Comparison of ENCODE assay signal across 19 mouse cellular contexts in the genomic region with DNA sequence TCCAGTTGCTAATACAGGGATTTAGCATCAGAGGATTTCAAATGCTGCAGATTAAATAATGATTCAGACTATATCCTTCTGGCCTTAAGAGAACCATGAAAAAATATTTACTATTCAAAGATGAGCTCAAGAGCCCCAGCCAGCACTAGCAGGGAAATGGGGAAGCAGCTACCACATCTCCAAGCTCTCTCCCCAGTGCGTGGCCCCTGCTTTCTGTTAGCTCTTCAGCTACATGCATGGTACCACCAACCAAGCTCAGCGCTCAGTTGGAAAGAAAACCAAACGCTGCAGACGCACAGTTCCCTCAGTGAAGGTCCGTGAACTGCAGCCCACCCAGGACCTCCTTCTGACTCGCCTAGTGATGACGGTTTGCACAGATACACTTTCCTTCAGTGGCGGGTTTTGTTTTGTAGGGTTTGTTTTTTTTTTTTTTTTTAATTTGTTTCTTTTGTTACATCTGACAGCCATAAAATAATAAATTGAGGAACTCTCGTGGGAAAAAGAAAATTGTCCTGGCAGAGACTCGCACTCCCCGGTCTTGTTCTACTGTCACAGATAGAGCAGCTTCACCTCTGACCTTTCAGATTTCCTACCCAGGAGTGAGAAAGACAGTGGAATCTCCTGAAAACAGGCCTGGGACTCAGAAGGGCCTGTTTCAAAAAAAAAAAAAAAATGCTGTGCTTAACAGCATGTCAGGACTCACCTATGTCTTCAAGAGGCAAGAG. TPM values are rescaled to one million over a fixed set of nuclear protein-coding genes. Genes with fewer than 3 reads are reported as not detected.
DNase-seq lines count a peak whose midpoint lies in the region; ATAC-seq and TF ChIP-seq lines count a peak whose summit lies in the region.
"Had no signal": no experiment of that assay in that cellular context is flagged by ENCODE, and none has a peak within 500 bp of the region (broad histone marks: within the 10 kb centered on the region; RNA-seq: fewer than 3 reads in every experiment).

No protein-coding gene starts in this region.

- TF ChIP-seq CTCF in liver, postnatal 0 days (IDR thresholded peaks at IDR 0.05; ENCODE audit: low read depth) = no peak
- TF ChIP-seq CTCF in lung, postnatal 0 days (IDR thresholded peaks at IDR 0.05) = no peak

- H3K9ac ChIP-seq in kidney, embryonic 14.5 days (ENCODE audit: low read depth, low read length) = no peak overlapping the region
- H3K9ac ChIP-seq in liver, postnatal 0 days (replicated peaks) = no peak overlapping the region; the same call in 1 of the 2 replicates
- no peak overlapping the region for H3K9ac ChIP-seq in liver, embryonic 11.5 days (ENCODE audit: low read depth, low read length)
- no peak overlapping the region for H3K9ac ChIP-seq in lung, postnatal 0 days (replicated peaks; ENCODE audit: low read depth)
- no peak overlapping the region for H3K9ac ChIP-seq in intestine, embryonic 15.5 days
- H3K9ac ChIP-seq: forebrain, embryonic 13.5 days; hindbrain, embryonic 15.5 days; midbrain, embryonic 15.5 days; stomach, embryonic 15.5 days had no signal

- no peaks in the 10 kb centered on the region for H3K9me3 ChIP-seq in kidney, embryonic 14.5 days (ENCODE audit: control insufficient read depth, low read length)
- H3K9me3 ChIP-seq in liver, postnatal 0 days (ENCODE audit: low read length) = no peaks in the 10 kb centered on the region
- H3K9me3 ChIP-seq in liver, embryonic 11.5 days (ENCODE audit: control insufficient read depth, low read length) = no peaks in the 10 kb centered on the region
- no peaks in the 10 kb centered on the region for H3K9me3 ChIP-seq in lung, postnatal 0 days (ENCODE audit: low read length)
- H3K9me3 ChIP-seq in intestine, embryonic 15.5 days = no peaks in the 10 kb centered on the region
- H3K9me3 ChIP-seq: forebrain, embryonic 13.5 days; hindbrain, embryonic 15.5 days; midbrain, embryonic 15.5 days; stomach, embryonic 15.5 days had no signal

- peaks cover 9% of the 10 kb centered on the region; the same call in 1 of the 2 replicates for H3K4me1 ChIP-seq in kidney, embryonic 14.5 days (ENCODE audit: control insufficient read depth, insufficient read depth, low read length)
- H3K4me1 ChIP-seq in liver, postnatal 0 days (ENCODE audit: insufficient read depth) = no peaks in the 10 kb centered on the region; the same call in 1 of the 2 replicates
- no peaks in the 10 kb centered on the region for H3K4me1 ChIP-seq in liver, embryonic 11.5 days (replicated peaks; ENCODE audit: control insufficient read depth, insufficient read depth, low read length)
- no peaks in the 10 kb centered on the region for H3K4me1 ChIP-seq in lung, postnatal 0 days (ENCODE audit: insufficient read depth, low read depth, low read length)
- H3K4me1 ChIP-seq in intestine, embryonic 15.5 days (replicated peaks) = no peaks in the 10 kb centered on the region; the same call in 1 of the 2 replicates
- H3K4me1 ChIP-seq: forebrain, embryonic 13.5 days; midbrain, embryonic 15.5 days had no signal

- no peak for ATAC-seq in kidney, embryonic 14.5 days (ENCODE audit: low FRiP score, low TSS enrichment)
- ATAC-seq in liver, postnatal 0 days = no peak
- ATAC-seq in liver, embryonic 11.5 days (replicated peaks; ENCODE audit: low FRiP score) = no peak
- peak; percentile 63 to 74 for ATAC-seq in hematopoietic stem cell, adult 5-6 weeks (replicated peaks in 1 of 2; ENCODE audit: insufficient read depth in 1 of 2, low FRiP score in 2 of 2, low TSS enrichment in 1 of 2, low read depth in 1 of 2, poor library complexity in 2 of 2, severe bottlenecking in 2 of 2)
- no peak for ATAC-seq in lung, postnatal 0 days
- no peak for ATAC-seq in intestine, embryonic 15.5 days
- ATAC-seq: forebrain, embryonic 13.5 days; intestine, postnatal 0 days; midbrain, embryonic 15.5 days had no signal

- peak; percentile 47 for DNase-seq in kidney, adult 11 months
- DNase-seq in liver, postnatal 0 days = no peak
- DNase-seq in liver, embryonic 11.5 days (ENCODE audit: low spot score) = no peak
- no peak for DNase-seq in lung, postnatal 0 days (ENCODE audit: low spot score)
- DNase-seq: adrenal gland, postnatal 14 days; cerebellum, adult 9-11 months; layer of hippocampus, adult 9-11 months; lung, adult 2 months; lung, postnatal 4 days; right cerebral cortex, adult 18-20 months had no signal

- no peak overlapping the region for H3K4me3 ChIP-seq in kidney, embryonic 14.5 days (ENCODE audit: low read length)
- no peak overlapping the region for H3K4me3 ChIP-seq in liver, postnatal 0 days (ENCODE audit: low read depth, low read length)
- H3K4me3 ChIP-seq in liver, embryonic 11.5 days (ENCODE audit: low read depth, low read length) = no peak overlapping the region
- H3K4me3 ChIP-seq in lung, postnatal 0 days (ENCODE audit: low read depth, low read length) = no peak overlapping the region
- H3K4me3 ChIP-seq in intestine, embryonic 15.5 days (replicated peaks) = no peak overlapping the region
- H3K4me3 ChIP-seq: embryonic facial prominence, embryonic 10.5 days; forebrain, embryonic 13.5 days; hindbrain, embryonic 15.5 days; midbrain, embryonic 15.5 days; stomach, embryonic 15.5 days had no signal

- peaks cover 6% of the 10 kb centered on the region; the same call in 1 of the 2 replicates for H3K36me3 ChIP-seq in kidney, embryonic 14.5 days (ENCODE audit: control insufficient read depth, insufficient read depth, low read length)
- H3K36me3 ChIP-seq in liver, postnatal 0 days (replicated peaks; ENCODE audit: insufficient read depth, low read length) = peaks cover 5% of the 10 kb centered on the region
- H3K36me3 ChIP-seq in liver, embryonic 11.5 days (ENCODE audit: control insufficient read depth, insufficient read depth, low read length) = peaks cover 4% of the 10 kb centered on the region
- H3K36me3 ChIP-seq in lung, postnatal 0 days (ENCODE audit: insufficient read depth, low read length) = no peaks in the 10 kb centered on the region
- H3K36me3 ChIP-seq in intestine, embryonic 15.5 days = 0 out of 2 replicates have a peak, but pooled peaks cover 3% of the 10 kb centered on the region
- H3K36me3 ChIP-seq: hindbrain, embryonic 15.5 days; midbrain, embryonic 15.5 days had no signal

- WGBS in kidney, embryonic 14.5 days = 67% methylated on average over 11 of the region's 11 CpGs
- 46% methylated on average over 11 of the region's 11 CpGs for WGBS in liver, postnatal 0 days (ENCODE audit: insufficient replicate concordance)
- 63% methylated on average over 11 of the region's 11 CpGs for WGBS in liver, embryonic 11.5 days
- WGBS in lung, postnatal 0 days = 69% methylated on average over 11 of the region's 11 CpGs
- WGBS in intestine, embryonic 15.5 days = 67% methylated on average over 11 of the region's 11 CpGs

- TF ChIP-seq EP300 in liver, postnatal 0 days (IDR thresholded peaks at IDR 0.05; ENCODE audit: low read depth) = no peak
- TF ChIP-seq EP300 in lung, postnatal 0 days (IDR thresholded peaks at IDR 0.05) = no peak

- no peaks in the 10 kb centered on the region for H3K27me3 ChIP-seq in kidney, embryonic 14.5 days (ENCODE audit: control insufficient read depth, insufficient read depth, low read length)
- H3K27me3 ChIP-seq in liver, postnatal 0 days (ENCODE audit: insufficient read depth, low read length) = no peaks in the 10 kb centered on the region
- H3K27me3 ChIP-seq in liver, embryonic 11.5 days (replicated peaks; ENCODE audit: control insufficient read depth, insufficient read depth, low read length) = no peaks in the 10 kb centered on the region
- no peaks in the 10 kb centered on the region for H3K27me3 ChIP-seq in lung, postnatal 0 days (replicated peaks; ENCODE audit: insufficient read depth, low read length)
- H3K27me3 ChIP-seq in intestine, embryonic 15.5 days (replicated peaks) = no peaks in the 10 kb centered on the region
- H3K27me3 ChIP-seq: forebrain, embryonic 13.5 days; hindbrain, embryonic 15.5 days; midbrain, embryonic 15.5 days; stomach, embryonic 15.5 days had no signal

- H3K27ac ChIP-seq in kidney, embryonic 14.5 days (ENCODE audit: low read depth, low read length) = no peak overlapping the region
- no peak overlapping the region for H3K27ac ChIP-seq in liver, postnatal 0 days (ENCODE audit: low read depth)
- H3K27ac ChIP-seq in liver, embryonic 11.5 days (ENCODE audit: low read depth, low read length) = no peak overlapping the region
- no peak overlapping the region for H3K27ac ChIP-seq in lung, postnatal 0 days (ENCODE audit: low read length)
- no peak overlapping the region for H3K27ac ChIP-seq in intestine, embryonic 15.5 days
- H3K27ac ChIP-seq: embryonic facial prominence, embryonic 10.5 days; forebrain, embryonic 13.5 days; hindbrain, embryonic 15.5 days; midbrain, embryonic 15.5 days; stomach, embryonic 15.5 days had no signal

- no peak overlapping the region for H3K4me2 ChIP-seq in kidney, embryonic 14.5 days (replicated peaks; ENCODE audit: low read depth, low read length)
- H3K4me2 ChIP-seq in liver, postnatal 0 days (ENCODE audit: low read depth, low read length) = peak overlapping the region; percentile 40; the same call in 1 of the 2 replicates
- no peak overlapping the region for H3K4me2 ChIP-seq in liver, embryonic 11.5 days
- H3K4me2 ChIP-seq in lung, postnatal 0 days (replicated peaks; ENCODE audit: low read depth, low read length) = no peak overlapping the region
- no peak overlapping the region for H3K4me2 ChIP-seq in intestine, embryonic 15.5 days (replicated peaks)
- H3K4me2 ChIP-seq: forebrain, embryonic 13.5 days; hindbrain, embryonic 15.5 days; midbrain, embryonic 15.5 days; stomach, embryonic 15.5 days had no signal

RNA-seq across cellular contexts. Expression of gene Smarca5, which starts 54.7 kb away (rescaled TPM):
- 60.3 and 113 TPM in 2 replicates for polyA plus RNA-seq in kidney, embryonic 14.5 days (2014; fragmentation: Nextera tagmentation; extraction: Ambion mirVana)
- polyA plus RNA-seq in liver, postnatal 0 days (2015; fragmentation: Nextera tagmentation; extraction: Ambion mirVana) = 25.3 and 25.4 TPM in 2 replicates
- polyA plus RNA-seq in liver, embryonic 11.5 days (2014; fragmentation: Nextera tagmentation; extraction: Ambion mirVana) = 92.7 and 108 TPM in 2 replicates
- 204 and 243 TPM in 2 replicates for total RNA-seq in hematopoietic stem cell, adult 5-6 weeks (2017)
- polyA plus RNA-seq in lung, postnatal 0 days (2015; fragmentation: Nextera tagmentation; extraction: Ambion mirVana) = 28.7 and 35.5 TPM in 2 replicates
- 66.8 and 80.9 TPM in 2 replicates for polyA plus RNA-seq in intestine, embryonic 15.5 days (2015; fragmentation: Nextera tagmentation; extraction: Ambion mirVana)

Comparison
In these comparisons a context has a peak if more than half of its experiments do, and no peak if none do; other contexts are left out.
1. ATAC-seq: peak in hematopoietic stem cell, adult 5-6 weeks (2 of 2); none in kidney, embryonic 14.5 days (single experiment), liver, postnatal 0 days (single experiment), liver, embryonic 11.5 days (single experiment), lung, postnatal 0 days (single experiment) and intestine, embryonic 15.5 days (single experiment).